Mouse (Mus musculus): Measurements from ENCODE around the gene C730034F03Rik.

The C730034F03Rik gene

GRCm38 (mm10) chr15:89432946-89433345, 3.6 kb downstream of the C730034F03Rik start:
- no peak for DNase-seq (ENCODE audit: low spot score)

DNA sequence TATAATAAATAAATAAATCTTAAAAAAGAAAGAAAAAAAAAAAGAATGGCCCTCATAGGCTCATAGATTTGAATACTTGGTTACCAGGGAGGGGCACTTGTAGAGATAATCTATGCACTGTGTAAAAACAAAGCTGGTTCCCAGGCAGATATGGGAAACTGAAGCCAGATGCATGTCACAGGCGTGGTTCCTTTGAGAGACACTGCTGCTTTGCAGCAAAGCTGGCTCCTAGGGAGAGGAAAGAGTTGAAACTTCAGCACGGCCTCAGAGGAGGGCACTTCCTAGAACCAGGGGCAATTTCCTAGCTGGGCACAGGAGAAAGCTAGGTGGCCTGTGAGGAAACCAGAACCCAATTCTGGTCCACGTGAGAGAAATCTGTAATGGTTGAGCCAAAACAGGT, 4.7 kb downstream of the C730034F03Rik start:
- DNase-seq (ENCODE audit: low spot score): no peak

DNA sequence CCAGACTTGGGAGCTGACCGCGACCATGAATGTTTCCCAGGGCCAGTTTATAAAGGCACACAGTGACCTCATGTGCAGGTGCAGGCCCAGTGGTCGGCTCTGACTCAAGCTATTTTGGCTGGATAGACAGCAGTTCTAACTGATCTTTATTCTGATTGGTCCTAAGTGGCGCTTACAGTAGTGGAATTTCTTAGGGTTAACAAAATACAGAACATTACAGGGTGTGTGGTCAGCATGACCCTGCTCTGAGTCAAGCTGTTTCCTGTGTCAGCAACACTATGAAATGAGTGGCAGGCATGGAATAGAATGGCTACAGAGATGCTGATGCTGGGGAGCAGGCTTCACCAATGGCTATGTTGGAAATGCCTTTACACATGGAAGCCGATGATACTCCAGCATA, 6.5 kb downstream of the C730034F03Rik start:
- DNase-seq (ENCODE audit: low spot score): no peak

DNA sequence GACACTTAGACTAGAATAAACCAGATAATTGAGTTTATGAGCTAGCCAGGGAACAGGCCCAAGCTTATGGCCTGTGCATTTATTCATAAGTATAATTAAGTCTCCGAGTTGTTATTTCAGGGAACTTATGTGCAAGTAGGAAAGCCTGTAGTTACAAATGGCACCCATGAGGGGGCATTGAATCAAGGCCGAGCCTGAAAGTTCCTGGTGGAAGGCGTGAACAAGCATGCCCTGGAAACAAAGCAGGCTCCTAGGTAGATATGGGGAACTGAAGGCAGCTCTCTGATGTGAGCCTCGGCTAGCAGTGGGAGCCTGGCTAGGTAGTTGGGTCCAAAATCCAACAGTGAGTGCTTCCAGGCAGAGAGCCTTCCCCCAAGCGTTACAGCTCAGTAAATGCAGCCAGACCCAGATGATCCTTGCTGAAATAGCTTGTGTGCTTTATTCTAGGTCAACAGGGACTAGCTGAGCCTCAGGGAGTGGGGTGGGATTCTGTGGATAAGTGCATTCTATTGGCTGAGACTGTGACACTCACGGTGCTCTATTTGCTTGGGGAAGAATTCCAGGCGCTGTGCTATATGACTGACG, 13.2 kb downstream of the C730034F03Rik start:
- no peak for DNase-seq (ENCODE audit: low spot score)

DNA sequence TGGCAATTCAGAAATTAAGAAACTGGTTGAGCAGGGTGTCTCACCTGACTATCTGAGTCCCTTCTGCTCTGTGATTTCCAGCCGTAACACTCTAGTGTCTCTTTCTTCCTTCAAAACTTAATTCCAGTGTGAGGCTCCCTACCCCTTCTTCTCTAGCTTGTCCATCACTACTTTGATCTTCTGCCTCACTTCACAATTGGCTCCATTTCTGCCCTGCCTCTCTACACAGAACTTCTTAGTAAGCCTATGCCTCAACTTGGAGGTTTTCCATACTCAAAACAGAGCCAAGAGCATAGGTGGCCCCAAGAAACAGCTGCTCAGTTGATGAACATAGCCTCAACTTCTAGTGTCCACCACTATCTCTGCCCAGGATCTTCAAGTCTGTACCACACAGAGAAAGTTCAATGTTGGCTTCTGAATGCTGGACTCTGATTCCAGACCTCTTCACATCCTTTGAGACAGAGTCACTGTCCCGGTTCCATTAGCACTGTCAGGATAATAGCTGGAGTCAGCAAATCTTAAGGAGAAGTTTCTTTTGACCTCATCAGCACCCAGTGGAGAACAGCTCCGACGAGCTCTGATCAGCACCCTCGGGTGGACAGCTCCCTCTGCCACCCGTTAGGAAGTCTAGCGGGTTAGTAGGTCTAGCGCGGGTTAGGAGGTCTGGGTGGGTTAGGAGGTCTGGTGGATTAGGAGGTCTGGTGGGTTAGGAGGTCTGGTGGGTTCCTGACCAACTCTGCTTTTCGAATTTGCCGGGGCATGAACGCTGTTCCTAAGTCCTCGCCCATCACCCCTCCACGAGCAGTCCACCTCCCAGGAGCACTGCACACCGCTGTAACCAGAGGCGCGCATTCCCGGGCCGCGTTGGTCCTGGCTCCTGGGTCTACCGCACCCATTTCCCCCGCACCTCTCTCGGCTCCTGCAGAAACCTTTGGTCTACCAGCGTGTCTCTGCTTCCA, 23.8 kb downstream of the C730034F03Rik start:
- DNase-seq (ENCODE audit: low spot score): peak; percentile 66

DNA sequence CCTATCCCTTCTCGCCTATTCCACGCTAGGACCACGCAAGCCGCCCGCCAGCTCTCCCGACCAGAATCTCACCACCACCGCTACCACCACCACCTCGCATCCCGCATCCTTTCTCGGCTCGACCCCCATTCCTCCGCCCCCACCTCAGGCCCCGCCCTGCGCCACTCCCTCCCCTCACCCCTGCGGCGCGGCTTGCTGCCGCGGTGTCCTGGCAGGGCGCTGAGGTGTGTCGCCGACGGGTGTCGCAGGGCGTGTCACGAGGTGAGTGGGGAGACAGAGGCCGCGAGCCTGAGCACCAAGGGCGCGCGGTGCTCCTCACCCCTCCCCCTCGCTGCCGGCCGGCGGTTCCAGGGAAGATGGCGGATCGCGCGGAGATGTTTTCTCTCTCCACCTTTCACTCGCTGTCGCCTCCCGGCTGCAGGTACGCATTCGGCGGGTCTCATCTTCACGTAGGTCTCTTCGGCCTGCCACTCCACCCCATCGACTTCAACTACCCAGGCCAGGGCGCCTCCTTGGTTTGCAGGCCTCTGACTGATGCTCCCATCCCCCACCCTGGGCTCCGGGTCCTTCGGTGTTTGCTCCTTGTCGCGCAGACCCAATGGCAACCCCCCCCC, 24.6 kb downstream of the C730034F03Rik start, which contains the start of gene Mapk8ip2:
Gene Mapk8ip2 (plus strand): TSS at position 49 of the 614 bp plus-strand sequence.
- DNase-seq (ENCODE audit: low spot score): no peak

GRCm38 (mm10) chr15:89454857-89455256, 25.5 kb downstream of the C730034F03Rik start:
- no peak for DNase-seq (ENCODE audit: low spot score)

GRCm38 (mm10) chr15:89455642-89456041, 26.3 kb downstream of the C730034F03Rik start:
- no peak for DNase-seq (ENCODE audit: low spot score)

DNA sequence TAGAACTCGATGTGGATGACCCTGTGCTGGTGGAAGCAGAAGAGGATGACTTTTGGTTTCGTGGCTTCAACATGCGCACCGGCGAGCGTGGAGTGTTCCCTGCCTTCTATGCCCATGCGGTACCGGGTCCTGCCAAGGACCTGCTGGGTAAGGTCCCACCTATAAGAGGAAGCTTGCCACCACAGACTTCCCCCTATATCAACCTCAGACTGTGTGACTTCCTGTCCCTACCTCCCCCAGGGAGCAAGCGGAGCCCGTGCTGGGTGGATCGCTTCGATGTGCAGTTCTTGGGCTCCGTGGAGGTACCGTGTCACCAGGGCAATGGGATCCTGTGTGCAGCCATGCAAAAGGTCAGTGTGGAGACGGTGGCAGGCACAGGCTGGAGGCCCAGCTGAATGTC, 29.6 kb downstream of the C730034F03Rik start:
- DNase-seq (ENCODE audit: low spot score): no peak

GRCm38 (mm10) chr15:89459821-89460220, 30.4 kb downstream of the C730034F03Rik start:
- DNase-seq (ENCODE audit: low spot score): no peak

- no peak for DNase-seq (ENCODE audit: low spot score)
These were observed 30.9 kb downstream of the C730034F03Rik start for GRCm38 (mm10) chr15:89460298-89460697.

- no peak for DNase-seq (ENCODE audit: low spot score)
These were observed 31.9 kb downstream of the C730034F03Rik start for GRCm38 (mm10) chr15:89461321-89461720.

GRCm38 (mm10) chr15:89462176-89462575, 32.8 kb downstream of the C730034F03Rik start:
- no peak for DNase-seq (ENCODE audit: low spot score)

GRCm38 (mm10) chr15:89463334-89464235, 34.2 kb downstream of the C730034F03Rik start:
- no peak for DNase-seq (ENCODE audit: low spot score)

GRCm38 (mm10) chr15:89465052-89465451, 35.7 kb downstream of the C730034F03Rik start:
- DNase-seq (ENCODE audit: low spot score): no peak

DNA sequence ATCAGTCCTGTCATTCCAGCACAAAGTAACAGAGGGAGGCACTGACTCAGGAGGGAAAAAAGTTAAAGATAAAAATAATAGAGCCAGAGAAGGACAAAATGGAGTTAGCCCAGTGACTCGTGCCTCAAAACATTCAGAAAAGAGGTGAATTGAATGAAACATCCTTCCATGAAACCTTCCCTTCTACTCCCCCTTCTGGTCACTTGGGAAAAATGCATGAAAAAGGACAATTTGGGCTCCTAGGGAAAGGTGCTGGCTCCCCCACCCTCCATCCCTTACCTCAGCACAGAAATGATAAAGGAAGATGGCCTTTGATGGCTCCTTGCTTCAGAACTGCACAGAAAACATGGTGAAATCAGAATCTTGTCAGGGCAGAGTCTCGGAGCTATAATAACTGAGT, 39.2 kb downstream of the C730034F03Rik start:
- no peak for DNase-seq (ENCODE audit: low spot score)

DNA sequence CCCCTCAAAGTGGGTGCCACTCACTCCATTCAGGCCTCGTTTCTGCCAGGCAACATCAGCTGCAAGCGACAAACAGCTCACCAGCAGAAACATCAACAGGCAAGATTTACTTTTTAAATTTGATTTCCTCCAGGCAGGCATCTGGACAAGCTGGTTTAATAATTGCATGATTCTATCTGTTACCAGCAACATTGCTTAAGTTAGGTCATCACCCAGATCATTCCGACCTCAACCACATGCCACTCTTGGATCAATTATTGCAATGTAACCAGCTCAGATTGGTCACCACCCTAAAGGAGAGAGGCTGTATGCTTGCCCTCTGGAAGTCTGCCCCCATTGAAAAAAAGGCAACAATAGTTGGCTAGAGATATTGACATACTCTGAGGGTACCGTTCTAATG, 42.1 kb downstream of the C730034F03Rik start:
- no peak for DNase-seq (ENCODE audit: low spot score)

- DNase-seq (ENCODE audit: low spot score): no peak
These were observed 44.0 kb downstream of the C730034F03Rik start for GRCm38 (mm10) chr15:89473370-89473769.

DNA sequence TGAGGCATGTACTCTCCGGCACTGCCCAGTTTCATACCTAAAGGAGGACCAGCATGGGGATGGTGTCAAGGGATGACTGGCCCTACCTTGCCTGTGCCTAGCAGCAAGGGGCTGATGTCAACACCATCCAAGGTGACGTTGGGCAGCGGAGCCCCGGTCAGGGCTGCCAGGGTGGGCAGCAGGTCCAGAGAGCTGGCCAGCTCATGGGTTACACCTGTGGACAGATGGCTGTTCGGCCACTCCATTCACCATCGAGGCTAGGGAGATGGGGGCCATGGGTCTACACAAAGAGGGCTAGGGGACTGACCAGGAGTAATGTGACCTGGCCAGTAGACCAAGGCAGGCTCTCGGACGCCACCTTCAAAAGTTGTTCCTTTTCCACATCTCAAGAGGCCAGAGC, 44.5 kb downstream of the C730034F03Rik start:
- DNase-seq (ENCODE audit: low spot score): no peak

DNA sequence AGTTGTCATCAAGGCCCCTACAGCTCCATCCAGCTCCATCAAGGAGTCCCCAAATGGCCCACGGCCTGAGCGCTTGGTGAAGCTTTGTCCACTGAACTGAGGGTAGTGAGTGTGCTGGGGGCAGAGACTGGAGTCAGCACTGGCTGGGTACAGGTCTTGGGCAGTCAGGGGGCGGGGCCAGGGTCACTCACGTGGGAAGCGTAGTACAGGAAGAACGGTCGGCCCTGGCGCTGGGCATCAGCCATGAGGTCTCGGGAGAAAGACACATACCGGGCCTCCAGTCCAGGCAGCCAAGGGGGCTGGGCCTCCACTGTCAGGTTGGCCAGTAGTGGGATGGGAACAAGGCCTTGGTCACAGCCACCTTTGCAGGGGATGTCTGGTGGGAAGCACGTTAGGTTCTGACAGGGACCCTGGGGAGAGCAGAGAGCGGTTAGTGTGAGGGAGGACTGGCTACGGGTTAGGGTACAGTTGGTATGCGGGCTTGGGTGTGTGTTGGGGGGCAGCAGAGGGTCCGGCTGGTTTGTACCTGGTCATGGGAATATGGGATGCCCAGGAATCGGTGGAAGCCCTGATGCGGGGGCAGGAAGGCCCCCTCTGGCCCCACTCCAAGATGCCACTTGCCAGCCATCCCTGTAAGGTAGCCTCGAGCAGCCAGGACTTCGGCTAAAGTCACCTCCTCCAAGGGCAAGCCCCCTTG, 45.4 kb downstream of the C730034F03Rik start:
- DNase-seq (ENCODE audit: low spot score): no peak

DNA sequence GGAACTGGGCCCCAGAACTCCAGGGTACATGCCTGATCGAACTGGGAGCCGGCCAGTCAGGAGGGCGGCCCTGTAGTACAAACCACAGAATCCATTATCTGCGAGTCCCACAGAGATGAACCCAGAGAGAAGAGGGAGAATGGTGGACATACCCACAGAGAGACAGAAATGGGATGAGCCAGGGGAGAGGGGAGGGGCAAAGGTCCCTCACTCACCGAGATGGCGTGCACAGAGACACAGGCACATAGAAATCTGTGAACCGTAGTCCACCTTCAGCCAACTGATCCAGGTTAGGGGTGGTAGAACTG, 45.9 kb downstream of the C730034F03Rik start:
- DNase-seq (ENCODE audit: low spot score): no peak
